Comparison of ENCODE assay signal across 17 mouse cellular contexts in genomic region chr1:150466132-150466531, GRCm38 (mm10). TPM values are rescaled to one million over a fixed set of nuclear protein-coding genes. Genes with fewer than 3 reads are reported as not detected.
A peak's percentile ranks its signal among the peaks of the same experiment; 100 is the strongest.
DNase-seq lines count a peak whose midpoint lies in the region; TF ChIP-seq lines count a peak whose summit lies in the region.
"Had no signal": no experiment of that assay in that cellular context is flagged by ENCODE, and none has a peak within 500 bp of the region (broad histone marks: within the 10 kb centered on the region; RNA-seq: fewer than 3 reads in every experiment).

Prg4 (minus strand) TSS chr1:150466165.

- 73% methylated on average over 3 of the region's 3 CpGs for WGBS in kidney, adult 2 months

- no peaks in the 10 kb centered on the region for H3K27me3 ChIP-seq in kidney, adult 2 months (replicated peaks; ENCODE audit: control insufficient read depth, insufficient read depth, low read length)
- H3K27me3 ChIP-seq: embryonic facial prominence, embryonic 12.5 days; forebrain, embryonic 12.5 days; hindbrain, embryonic 13.5 days; neural tube, embryonic 13.5 days had no signal

- no peaks in the 10 kb centered on the region for H3K36me3 ChIP-seq in kidney, adult 2 months (ENCODE audit: control insufficient read depth, insufficient read depth, low read length)
- H3K36me3 ChIP-seq: embryonic facial prominence, embryonic 12.5 days; forebrain, embryonic 12.5 days; hindbrain, embryonic 13.5 days; neural tube, embryonic 13.5 days had no signal

- TF ChIP-seq POLR2A in kidney, adult 2 months (IDR thresholded peaks at IDR 0.05; ENCODE audit: low read depth, low read length) = no peak

- H3K27ac ChIP-seq in kidney, adult 2 months (ENCODE audit: insufficient read depth, low read depth, low read length) = no peak within 1 kb of the TSS
- H3K27ac ChIP-seq: embryonic facial prominence, embryonic 12.5 days; forebrain, embryonic 12.5 days; hindbrain, embryonic 13.5 days; layer of hippocampus, adult 2 months; neural tube, embryonic 13.5 days had no signal

- intact Hi-C loops in heart, postnatal 10 days (cut with DNase I) = no loop called here

- H3K4me1 ChIP-seq in kidney, adult 2 months (ENCODE audit: control insufficient read depth, insufficient read depth, low read length) = no peaks in the 10 kb centered on the region
- H3K4me1 ChIP-seq: embryonic facial prominence, embryonic 12.5 days; forebrain, embryonic 12.5 days; hindbrain, embryonic 13.5 days; neural tube, embryonic 13.5 days had no signal

- TF ChIP-seq CTCF in kidney, adult 2 months (conservative IDR thresholded peaks at IDR 0.05; ENCODE audit: insufficient read depth, insufficient read length, low read depth, low read length) = no peak

- no peak within 1 kb of the TSS for H3K4me3 ChIP-seq in kidney, adult 2 months (ENCODE audit: insufficient read depth, low read depth, low read length)
- H3K4me3 ChIP-seq: embryonic facial prominence, embryonic 12.5 days; forebrain, embryonic 12.5 days; hindbrain, embryonic 13.5 days; layer of hippocampus, adult 2 months; neural tube, embryonic 13.5 days had no signal

- DNase-seq in adrenal gland, postnatal 10 days = peak; percentile 25
- no peak for DNase-seq in adrenal gland, adult 18-20 months (ENCODE audit: low spot score in 2 of 2)
- DNase-seq in kidney, adult 2 months = peak; percentile 28
- DNase-seq in kidney, adult 8-10 months = no peak
- peak; percentile 70 for DNase-seq in 3T3-L1 (ENCODE audit: low read depth, low spot score)
- peak; percentile 25 to 41 for DNase-seq in heart, postnatal 10 days
- no peak for DNase-seq in spleen, adult 18-20 months
- DNase-seq in layer of hippocampus, postnatal 14 days (ENCODE audit: low spot score in 2 of 2) = no peak
- DNase-seq: cerebellum, postnatal 25 days; liver; thymus, postnatal 4 days had no signal

RNA-seq across cellular contexts. Expression of gene Prg4, which starts in this region (rescaled TPM):
- 1 to 10 TPM; 7.0 to 9.9 TPM for total RNA-seq in adrenal gland, postnatal 10 days (2021)
- total RNA-seq in adrenal gland, adult 18-20 months (2021) = 1 to 10 TPM; 3.8 to 9.1 TPM
- polyA plus RNA-seq in kidney, adult 2 months (2012; rRNA removed) = 0.11 and 0.44 TPM in 2 replicates
- total RNA-seq in heart, postnatal 10 days (2021) = 1 to 10 TPM; 1.9 to 6.9 TPM
- under 1 TPM; 0.16 to 0.74 TPM for total RNA-seq in layer of hippocampus, postnatal 14 days (2021)
- total RNA-seq: megakaryocyte progenitor cell, adult 5-6 weeks had no signal

Comparison
In these comparisons a context has a peak if more than half of its experiments do, and no peak if none do; other contexts are left out.
1. DNase-seq: peak in adrenal gland, postnatal 10 days (single experiment), 3T3-L1 (single experiment) and heart, postnatal 10 days (2 of 2); none in adrenal gland, adult 18-20 months (0 of 2), kidney, adult 8-10 months (0 of 2), spleen, adult 18-20 months (0 of 2) and layer of hippocampus, postnatal 14 days (0 of 2).
2. Peak in DNase-seq in kidney, adult 2 months; RNA of the gene not detected or under 1 TPM.